Mouse (Mus musculus) heart, postnatal 10 days (tissue): ENCODE results near the gene Gm48551. TPM values are rescaled to one million over a fixed set of nuclear protein-coding genes. Genes with fewer than 3 reads are reported as not detected.

Source experiments
- microRNA-seq, 2 experiments: library from miRNA; unstranded; fragments of <30 nt; microRNA quantifications; one replicate each; pipeline ENCODE4 v1.2.0; 2022
- total RNA-seq, 2 experiments: library from RNA; stranded (reverse); gene quantifications; 2 replicates each; pipeline ENCODE4 v1.2.3; 2021

The Gm48551 gene
- total RNA-seq, 2 experiments from 2014 or later, result 0.74 to 0.87 TPM

Small RNA genes within 50 kb of the gene (microRNA-seq; reads per million reads assigned to microRNA genes)
- gene Mir1191b (0.35 to 2.1 reads per million in 2 experiments), gene Mir6913 (0.24 to 0.70 reads per million in 2 experiments)

Other genes with a start within 250 kb of the Gm48551 start
- 10 to 100 TPM; 43.7 to 48.0 TPM for gene Zbtb7a, start 249.2 kb upstream of the Gm48551 start, total RNA-seq
- 10 to 100 TPM; 14.7 to 17.8 TPM for gene Pias4, start 216.5 kb upstream of the Gm48551 start, total RNA-seq
- gene Eef2, start 207.8 kb upstream of the Gm48551 start, total RNA-seq, result 1,000 to 10,000 TPM; 1,333 to 1,385 TPM
- gene Dapk3, start 201.5 kb upstream of the Gm48551 start, total RNA-seq, result 10 to 100 TPM; 33.3 to 39.1 TPM
- gene 4930442H23Rik, start 200.6 kb upstream of the Gm48551 start, total RNA-seq, result not detected
- gene Nmrk2, start 182.4 kb upstream of the Gm48551 start, total RNA-seq, result 10 to 100 TPM; 11.6 to 16.5 TPM
- under 1 TPM; 0.24 to 0.30 TPM for gene Atcay, start 153.6 kb upstream of the Gm48551 start, total RNA-seq
- gene Zfr2, start 151.3 kb upstream of the Gm48551 start, total RNA-seq, result 1 to 10 TPM; 3.8 TPM
- under 1 TPM; 0.27 to 0.38 TPM for gene Matk, start 131.5 kb upstream of the Gm48551 start, total RNA-seq
- gene Mrpl54, start 117.5 kb upstream of the Gm48551 start, total RNA-seq, result 100 to 1,000 TPM in 1 of 2 experiments, 10 to 100 TPM in 1; 93.4 to 108 TPM
- gene Apba3, start 117.5 kb upstream of the Gm48551 start, total RNA-seq, result 10 to 100 TPM; 66.5 to 68.3 TPM
- under 1 TPM; 0.14 to 0.37 TPM for gene Tjp3, start 92.9 kb upstream of the Gm48551 start, total RNA-seq
- gene Pip5k1c, start 91.5 kb upstream of the Gm48551 start, total RNA-seq, result 10 to 100 TPM; 43.2 to 46.4 TPM
- 10 to 100 TPM; 21.0 to 23.6 TPM for gene Cactin, start 63.4 kb upstream of the Gm48551 start, total RNA-seq
- 1 to 10 TPM; 7.7 to 8.5 TPM for gene Tbxa2r, start 55.7 kb upstream of the Gm48551 start, total RNA-seq
- 1 to 10 TPM; 4.8 to 6.1 TPM for gene Gipc3, start 41.2 kb upstream of the Gm48551 start, total RNA-seq
- 100 to 1,000 TPM in 1 of 2 experiments, 10 to 100 TPM in 1; 88.1 to 105 TPM for gene Hmg20b, start 34.0 kb upstream of the Gm48551 start, total RNA-seq
- gene Mfsd12, start 27.0 kb upstream of the Gm48551 start, total RNA-seq, result 10 to 100 TPM; 11.6 to 14.4 TPM
- 1 to 10 TPM in 1 of 2 experiments, under 1 TPM in 1; 0.42 to 1.1 TPM for gene 4930404N11Rik, start 18.6 kb upstream of the Gm48551 start, total RNA-seq
- gene Fzr1, start 6.0 kb upstream of the Gm48551 start, total RNA-seq, result 10 to 100 TPM; 39.7 to 41.2 TPM
- 10 to 100 TPM; 53.2 to 57.5 TPM for gene Dohh, start within 50 bp of the Gm48551 start, total RNA-seq
- gene Gm48552, start 4.5 kb downstream of the Gm48551 start, total RNA-seq, result under 1 TPM; 0.77 to 0.98 TPM
- gene Smim24, start 8.6 kb downstream of the Gm48551 start, total RNA-seq, result 1 to 10 TPM; 1.3 to 2.2 TPM
- 100 to 1,000 TPM; 139 to 163 TPM for gene Nfic, start 71.2 kb downstream of the Gm48551 start, total RNA-seq
- under 1 TPM; 0.32 to 0.48 TPM for gene Celf5, start 98.2 kb downstream of the Gm48551 start, total RNA-seq
- 10 to 100 TPM; 64.0 to 65.0 TPM for gene Ncln, start 111.9 kb downstream of the Gm48551 start, total RNA-seq
- gene S1pr4, start 115.7 kb downstream of the Gm48551 start, total RNA-seq, result under 1 TPM; 0.86 to 0.87 TPM
- gene Gna15, start 139.8 kb downstream of the Gm48551 start, total RNA-seq, result under 1 TPM; 0.60 to 0.74 TPM
- 10 to 100 TPM; 59.2 to 60.6 TPM for gene Gna11, start 160.7 kb downstream of the Gm48551 start, total RNA-seq
- 100 to 1,000 TPM; 867 to 890 TPM for gene Aes, start 175.0 kb downstream of the Gm48551 start, total RNA-seq
- 10 to 100 TPM in 1 of 2 experiments, 1 to 10 TPM in 1; 8.1 to 11.2 TPM for gene Tle2, start 190.1 kb downstream of the Gm48551 start, total RNA-seq
- 10 to 100 TPM; 10.2 to 11.1 TPM for gene Tle6, start 216.6 kb downstream of the Gm48551 start, total RNA-seq
- 1 to 10 TPM; 1.3 to 1.4 TPM for gene BC025920, start 221.8 kb downstream of the Gm48551 start, total RNA-seq
- gene Sirt6, start 243.3 kb downstream of the Gm48551 start, total RNA-seq, result 10 to 100 TPM; 12.8 to 14.2 TPM
- gene Ankrd24, start 244.1 kb downstream of the Gm48551 start, total RNA-seq, result 10 to 100 TPM; 13.9 to 16.6 TPM